Mouse (Mus musculus) R1 (cell line): ENCODE measurements around the gene Prkcz.

Experiments
- DNase-seq: peaks from one replicate; pipeline ENCODE4 v3.0.0-alpha.2; 2018; ENCODE audit warnings: low read depth, low spot score

Gene Prkcz

DNA sequence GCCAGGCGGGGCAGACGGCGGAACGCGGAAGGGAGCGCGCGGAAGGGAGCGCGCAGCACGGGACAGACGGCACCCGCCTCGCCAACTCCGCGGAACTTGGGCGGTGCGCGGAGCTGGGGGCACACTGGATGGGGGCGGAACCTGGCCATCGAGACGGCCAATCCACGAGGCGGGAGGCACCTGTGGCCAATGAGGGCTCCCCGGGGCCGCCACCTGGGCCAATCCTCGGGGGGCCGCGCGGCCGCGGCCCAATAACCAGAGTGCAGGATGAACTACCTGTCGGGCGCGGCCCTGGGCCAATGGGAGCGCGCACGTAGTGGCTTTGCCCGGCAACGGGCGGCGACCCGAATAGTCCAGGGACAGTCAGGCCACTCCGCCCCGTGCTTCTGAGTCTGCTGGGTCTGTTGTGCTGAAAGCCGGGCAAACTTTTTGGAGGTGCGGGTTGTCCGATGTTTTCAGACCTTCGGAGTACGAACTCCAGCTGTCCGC lies at the start of gene Prkcz:
Prkcz (minus strand) TSS at position 59 of the 489 bp plus-strand sequence.
- DNase-seq = peak; percentile 97

DNA sequence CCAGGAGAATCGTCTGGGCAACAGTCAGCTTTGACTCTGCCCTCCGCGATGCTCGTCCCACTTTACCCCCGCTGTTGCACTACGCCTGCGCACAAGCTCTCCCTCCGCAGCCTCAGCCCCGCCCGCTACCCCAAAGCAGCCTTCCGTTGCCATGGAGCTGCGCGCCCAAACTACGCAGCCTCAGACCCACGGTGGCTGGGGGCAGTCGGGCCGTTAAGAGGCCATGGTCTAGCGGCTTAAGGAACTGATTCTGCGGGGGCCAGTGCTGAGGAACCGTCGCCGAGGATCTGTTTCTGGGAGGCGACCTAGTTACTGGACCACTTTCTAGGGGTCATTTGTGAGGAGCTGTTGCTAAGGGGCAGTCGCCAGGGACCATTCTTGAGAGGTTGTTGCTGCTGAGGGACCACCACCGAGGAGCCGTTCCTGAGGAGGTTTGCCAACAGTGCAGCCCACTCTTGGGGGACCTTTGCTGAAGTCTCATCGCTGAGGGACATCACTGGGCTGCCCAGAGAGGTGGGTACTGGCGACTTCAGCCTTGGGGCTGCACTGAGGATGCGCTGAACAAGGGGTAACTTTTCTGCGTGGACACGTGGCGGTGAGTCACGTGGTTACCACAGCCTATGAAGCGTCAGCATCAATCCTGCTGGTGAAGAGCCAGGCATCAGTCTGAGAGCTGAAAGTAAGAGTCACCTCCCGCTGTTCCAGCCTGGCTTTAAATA lies 48.1 kb upstream of the Prkcz start, which contains the start of gene Cfap74:
Cfap74 (plus strand) TSS at position 133 of the 719 bp plus-strand sequence.
- DNase-seq = peak; percentile 93

DNA sequence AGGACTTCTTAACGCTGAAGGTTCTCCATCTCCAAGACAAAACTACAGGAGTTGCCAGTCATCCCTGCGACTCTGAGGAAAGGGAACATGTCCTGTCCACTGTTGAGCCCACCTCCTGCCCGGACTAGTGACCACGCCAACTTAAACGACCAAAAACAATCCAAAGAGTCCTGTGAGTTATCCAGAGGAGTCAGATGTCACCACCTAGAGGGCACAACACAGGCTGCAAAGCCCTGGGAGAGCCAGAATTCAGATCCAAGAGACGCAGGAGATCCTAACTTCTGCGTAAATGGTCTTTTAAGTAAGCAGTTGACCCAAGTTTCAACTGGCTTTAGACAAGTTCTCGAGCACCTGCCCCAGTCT lies 47.5 kb upstream of the Prkcz start:
- no peak for DNase-seq

DNA sequence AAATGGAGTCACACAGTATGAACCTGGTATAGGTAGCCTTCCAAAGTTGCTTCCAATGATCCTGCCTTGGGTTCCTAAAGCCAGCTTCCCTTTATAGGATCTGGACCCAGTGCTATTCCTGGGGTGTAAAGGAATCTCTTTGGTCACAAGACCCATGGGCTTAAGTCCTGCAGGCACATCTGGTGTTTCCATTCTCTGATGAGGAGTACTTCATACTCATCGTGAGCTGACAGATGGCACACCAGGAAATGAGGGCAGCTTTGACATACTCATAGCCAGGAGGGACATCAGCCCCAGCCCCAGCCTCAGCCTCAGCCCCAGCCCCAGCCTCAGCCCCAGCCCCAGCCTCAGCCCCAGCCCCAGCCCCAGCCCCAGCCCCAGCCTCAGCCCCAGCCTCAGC lies 41.3 kb upstream of the Prkcz start:
- DNase-seq = no peak

DNA sequence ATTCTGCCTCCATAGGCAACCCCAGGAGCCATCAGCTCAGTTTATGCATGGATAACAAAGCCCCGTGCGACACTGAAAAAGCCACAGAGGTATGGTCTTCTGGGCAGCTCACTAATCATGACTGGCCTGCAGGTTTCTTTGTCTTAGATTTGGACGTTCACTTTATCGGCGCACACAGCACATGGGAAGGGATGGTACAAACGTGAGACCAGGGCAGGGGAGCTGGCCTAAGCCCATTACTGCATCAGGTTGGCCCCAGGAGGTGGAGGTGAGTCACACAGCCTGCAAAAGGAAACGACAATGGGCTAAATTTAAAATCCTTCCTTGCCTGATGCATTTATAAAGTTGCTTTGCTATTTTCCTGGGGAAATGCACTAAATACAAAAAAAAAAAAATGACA lies 40.0 kb upstream of the Prkcz start:
- no peak for DNase-seq

DNA sequence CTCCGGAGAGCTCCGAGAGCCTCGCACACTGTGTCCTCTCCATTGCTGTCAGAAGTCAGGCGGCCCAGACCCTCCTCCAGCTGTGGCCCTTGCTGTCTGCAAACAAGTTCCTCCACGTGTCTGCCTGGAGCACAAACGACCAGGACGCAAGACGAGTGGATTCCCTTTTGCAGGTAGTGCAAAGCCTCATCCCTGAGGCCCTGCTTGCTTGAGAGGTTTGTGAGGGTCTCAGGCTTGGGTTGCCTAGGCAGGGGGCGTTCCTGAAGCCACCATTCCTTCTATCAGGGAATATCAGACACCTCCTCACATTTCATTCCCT lies 37.0 kb upstream of the Prkcz start:
- DNase-seq = peak; percentile 62

DNA sequence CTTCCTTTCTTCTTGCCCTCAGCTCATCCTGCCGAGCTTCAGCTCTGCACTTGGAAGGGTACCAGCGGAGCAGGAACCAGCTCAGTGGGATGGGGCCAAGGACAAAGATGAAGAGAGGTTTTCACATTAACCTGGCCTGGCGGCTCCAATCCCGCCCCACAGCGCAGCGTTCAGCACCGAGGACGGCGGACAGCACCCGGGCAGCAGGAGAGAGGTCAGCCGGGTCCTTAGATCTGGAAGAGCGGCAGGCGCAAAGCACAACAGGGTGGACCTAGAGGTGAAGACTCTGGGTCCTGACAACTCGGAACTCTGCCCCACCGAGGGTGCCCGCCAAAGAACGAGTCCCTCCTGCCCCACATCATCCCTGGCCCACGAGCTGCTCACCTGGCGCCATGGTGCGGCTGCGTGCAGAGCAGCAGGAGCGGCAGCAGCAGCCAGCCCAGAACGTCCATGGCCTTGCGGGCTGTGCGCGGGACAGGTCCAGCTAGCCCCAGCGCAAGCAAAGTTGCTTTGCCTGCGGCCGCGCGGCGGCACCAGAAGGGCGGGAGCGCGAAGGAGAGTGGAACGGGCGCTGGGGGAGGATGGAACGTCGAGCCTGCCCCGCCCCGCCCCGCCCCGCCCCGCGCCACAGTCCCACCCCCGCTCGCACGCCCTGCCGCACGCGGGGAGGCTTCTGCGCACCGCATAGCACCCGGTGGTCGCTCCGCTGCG lies 36.5 kb upstream of the Prkcz start, which contains the start of gene Gabrd:
Gabrd (minus strand) TSS at position 602 of the 711 bp plus-strand sequence.
- DNase-seq = peak; percentile 58

DNA sequence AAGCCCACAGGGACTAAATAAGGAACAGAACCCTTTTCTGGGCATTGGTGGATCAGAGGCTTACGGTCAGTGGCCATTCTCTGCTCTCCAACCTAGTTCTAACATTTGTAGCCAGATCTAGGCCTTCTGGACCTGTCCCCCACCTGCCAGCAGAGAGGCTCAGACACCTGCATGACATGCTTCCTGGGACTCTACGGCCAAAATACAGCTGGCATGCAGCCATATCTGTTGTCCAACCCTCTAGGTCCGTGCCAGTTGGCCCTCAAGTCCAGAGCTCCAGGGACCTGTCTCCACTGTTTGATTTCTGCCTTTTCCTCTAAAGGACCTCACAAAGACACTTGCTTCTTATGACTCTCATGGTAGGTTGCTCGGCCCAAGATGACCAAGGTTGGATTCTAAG lies 35.6 kb upstream of the Prkcz start:
- no peak for DNase-seq

DNA sequence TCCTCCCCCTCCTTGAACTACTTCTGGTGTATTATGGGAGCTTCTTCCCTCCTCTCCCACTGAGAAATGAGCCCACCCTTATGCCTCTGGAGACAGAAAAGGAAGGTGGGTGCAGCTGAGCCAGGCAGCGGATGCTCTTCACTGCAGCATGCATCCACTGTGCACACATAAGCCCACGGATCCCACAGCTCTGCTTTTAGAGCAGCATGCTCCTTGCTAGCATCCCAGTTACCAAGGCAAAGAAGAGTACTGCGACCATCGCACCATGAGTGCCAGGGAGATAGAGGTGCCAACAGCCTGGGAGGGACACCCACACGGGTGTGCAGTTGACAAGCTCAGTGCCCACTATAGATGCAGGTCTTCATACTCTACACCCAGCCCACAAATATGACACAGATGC lies 34.3 kb upstream of the Prkcz start:
- no peak for DNase-seq

DNA sequence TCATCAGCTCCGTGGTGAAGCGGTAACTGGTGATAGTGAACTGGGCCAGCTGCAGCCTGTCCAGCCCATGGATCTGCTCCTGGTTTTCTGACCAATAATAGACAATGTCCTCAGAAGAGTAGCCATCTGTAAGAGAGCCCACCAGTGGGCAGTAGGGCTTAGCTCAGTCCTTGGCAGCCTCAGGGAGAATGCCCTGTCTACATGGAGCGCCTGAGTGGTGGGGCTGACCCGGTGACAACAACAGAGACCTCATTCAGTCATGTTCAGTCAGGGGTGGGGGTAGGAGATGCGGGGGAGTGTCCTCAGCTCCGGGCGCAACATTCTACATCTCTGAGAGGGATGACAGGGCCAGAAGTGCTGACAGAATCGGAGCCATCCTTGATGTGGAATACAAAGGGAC lies 26.0 kb upstream of the Prkcz start:
- DNase-seq = no peak

DNA sequence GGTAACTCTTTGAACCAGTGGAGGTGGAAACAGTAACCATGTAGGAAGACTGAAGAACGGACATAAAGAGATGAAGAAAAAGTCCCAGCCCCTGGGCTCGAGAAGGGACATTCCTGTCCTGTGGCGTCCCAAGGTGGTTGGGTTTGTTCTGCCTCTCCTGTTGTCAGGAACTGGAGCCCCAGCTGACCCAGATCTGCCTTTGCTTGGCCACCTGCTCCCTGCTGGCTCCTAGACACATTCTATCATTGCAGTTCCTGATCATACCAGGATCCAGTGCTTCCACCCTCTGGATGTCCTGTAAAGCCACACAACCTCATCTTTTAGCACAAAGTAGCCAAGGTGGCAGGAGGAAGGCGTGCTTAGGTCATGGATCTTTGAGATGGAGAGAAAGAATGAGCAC lies 22.2 kb upstream of the Prkcz start:
- DNase-seq = no peak

DNA sequence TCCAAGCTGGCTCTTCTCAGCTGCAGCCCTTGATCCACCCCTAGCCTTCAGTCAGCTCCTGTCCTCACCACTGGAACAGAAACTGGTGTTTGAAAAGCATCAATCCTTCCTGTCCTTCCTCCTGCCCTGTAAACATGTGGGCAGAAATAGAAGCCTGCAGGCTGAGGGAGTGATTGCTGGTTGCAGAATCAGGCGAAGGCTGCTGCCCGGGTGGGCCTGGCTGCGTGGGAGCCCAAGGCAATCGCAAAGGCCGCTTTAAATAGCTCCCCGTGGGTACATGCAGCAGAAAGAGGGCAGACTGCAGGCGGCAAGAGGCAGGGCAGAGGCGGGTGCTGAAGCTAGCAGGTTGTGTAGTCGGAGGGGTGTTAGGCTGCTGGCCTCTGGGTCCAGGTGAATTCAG lies 21.6 kb upstream of the Prkcz start:
- DNase-seq = no peak

DNA sequence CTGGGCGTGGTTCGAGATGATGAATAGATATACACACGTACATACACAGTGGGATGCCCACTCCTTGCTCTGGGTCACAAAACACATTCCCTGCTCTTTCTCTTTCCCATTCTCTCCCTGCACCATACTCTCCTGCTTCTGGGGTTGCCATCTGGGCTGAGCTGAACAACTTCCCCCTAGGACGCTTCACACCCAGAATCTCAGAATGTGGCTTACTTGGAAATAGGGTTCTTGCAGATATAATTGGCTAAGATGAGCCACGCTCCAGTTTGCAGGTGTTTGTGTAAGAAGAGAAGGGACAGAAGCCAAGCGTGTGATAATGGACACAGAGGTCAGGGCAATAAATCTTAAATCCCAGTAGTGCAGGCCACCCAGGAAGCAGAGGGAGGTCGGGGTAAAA lies 20.8 kb upstream of the Prkcz start:
- no peak for DNase-seq

DNA sequence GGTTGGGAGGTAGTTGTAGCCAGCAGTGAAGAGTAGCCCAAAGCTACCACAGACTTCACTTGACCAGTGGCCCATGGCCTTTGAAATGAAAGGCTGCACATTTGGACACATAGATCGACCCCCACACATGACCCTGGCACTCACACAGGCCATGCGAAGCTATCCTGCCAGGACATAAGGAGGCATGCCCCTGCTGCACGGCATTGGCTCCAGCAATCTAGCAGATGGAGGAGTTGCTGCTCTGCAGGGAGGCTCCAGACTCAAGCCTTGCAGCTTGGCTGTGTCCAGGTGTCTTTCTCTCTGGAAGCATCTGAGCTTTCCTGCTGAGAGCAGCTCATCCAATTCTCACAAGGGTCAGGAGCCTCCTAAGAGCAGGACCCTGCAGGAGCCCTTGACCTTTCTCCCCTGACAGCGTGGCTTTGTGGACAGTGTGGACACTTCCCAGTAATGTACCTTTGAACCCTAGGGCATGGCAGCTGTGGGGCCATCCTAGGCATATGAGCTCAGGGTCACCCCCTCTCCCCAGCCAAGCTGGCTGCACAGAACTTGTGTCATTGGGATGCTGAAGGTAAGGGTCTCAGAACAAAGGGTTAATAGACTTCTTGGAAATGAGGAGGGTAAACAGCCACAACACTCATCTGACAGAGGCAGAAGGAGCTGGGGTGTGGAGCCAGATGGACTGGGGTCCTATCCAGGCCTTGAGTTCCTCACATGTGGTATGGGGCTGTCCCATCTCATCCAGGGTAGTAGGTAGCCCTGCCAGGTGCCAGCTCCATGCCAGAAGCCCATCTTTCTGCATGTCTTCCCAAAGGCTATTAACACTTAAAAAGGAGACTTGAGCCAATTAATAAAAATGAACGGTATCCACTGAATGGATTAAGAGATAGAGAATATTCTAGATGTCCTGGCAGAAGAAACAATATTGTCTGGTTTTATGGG lies 10.9 kb upstream of the Prkcz start:
- DNase-seq = no peak

DNA sequence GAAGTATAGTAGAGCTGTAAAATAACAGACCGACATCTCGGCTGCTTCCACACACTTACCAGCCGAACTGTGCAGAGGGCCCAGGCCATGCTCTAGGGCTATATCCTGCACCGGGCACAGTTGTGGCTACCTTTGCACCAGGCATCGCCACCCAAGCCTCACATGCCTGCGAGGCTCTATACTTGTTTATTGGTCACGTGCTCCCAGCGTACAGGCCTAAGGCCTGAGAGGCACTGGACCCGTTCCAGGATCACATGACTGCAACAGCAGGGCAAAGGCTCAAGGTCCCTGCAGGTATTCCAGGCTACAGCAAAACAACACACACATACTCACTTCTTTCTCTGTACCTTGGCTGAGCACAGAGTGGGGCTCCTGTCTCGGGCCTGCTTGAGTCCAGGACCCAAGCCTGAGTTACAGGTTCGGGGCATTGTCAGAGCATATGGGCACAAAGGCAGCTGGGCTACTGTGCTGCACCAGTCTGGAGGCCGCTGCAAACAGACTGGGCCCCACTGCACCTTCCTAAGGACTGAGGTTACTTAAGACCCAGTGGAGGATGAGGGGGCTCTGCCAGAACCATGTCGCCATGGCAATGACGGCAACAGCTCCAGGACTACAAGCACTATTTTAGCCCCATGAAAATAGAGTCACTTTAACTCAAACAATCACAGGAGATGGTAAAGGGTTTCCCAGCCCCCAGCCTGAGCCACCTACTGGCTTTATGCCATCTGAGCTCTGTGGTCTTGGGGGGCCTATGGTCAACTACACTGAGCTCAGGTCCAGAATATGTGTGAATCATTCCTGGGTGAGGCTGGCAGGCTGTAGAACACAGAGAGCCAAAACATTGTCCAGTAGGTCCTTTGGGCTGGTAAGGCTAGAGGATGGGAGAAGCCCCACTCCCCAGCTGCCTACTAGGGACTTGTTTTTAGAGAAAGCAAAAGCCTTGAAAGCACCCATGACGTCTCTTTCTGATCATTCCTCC lies 9.9 kb upstream of the Prkcz start:
- no peak for DNase-seq

DNA sequence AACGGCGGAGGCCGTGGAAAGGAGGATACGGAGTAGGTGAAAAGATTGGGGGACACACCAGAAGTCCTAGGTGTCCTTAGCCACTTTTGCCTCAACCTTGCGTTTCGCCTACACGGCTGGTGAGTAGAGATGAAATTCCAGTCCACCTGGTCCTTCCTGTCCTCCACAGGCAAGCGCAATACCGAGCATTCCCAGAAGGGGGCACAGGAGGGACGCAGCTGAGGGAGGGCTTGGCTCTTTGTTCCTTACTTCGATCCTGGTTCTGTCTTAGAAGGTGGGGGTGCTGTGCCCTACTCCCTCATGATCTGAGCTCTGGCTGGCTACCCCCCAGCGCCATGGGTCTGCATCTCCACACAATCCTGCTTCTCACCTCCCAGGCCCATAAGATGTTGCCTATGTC lies 7.5 kb upstream of the Prkcz start:
- peak; percentile 80 for DNase-seq

DNA sequence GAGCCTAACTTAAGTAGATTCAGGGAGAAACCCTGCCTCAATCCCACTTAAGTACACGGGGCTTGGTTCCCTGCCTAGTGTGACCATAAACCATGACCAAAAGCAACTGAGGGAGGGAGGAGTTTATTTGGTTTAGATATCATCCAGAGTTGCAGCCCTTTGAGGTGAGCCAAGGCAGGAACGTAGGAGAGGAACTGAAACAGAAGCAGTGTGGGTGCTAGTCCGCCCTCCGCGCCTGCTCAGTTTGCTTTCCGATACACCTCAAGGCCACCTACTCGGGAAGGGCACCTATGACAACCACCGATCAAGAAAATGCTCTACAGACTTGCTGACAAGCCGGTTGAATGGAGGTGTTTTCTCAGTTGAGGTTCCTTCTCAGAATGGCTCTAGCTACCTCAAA lies 6.6 kb upstream of the Prkcz start:
- DNase-seq = no peak

DNA sequence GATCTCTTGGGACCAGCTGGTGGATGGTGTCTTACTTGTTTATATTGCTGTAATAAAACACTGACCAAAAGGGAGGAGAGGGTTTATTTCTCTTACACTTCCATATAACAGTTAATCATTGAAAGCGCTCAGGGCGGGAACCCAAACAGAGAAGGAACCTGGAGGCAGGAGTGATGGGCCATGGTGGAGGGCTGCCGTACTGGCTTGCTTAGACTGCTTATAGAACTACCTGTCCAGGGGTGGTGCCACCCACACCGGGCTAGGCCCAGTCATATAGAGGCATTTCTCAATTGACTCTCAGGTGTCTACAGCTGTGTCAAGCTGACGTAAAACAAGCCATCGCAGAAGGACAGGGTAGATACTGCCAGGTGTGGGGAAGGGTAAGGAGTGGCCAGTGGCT lies 5.6 kb upstream of the Prkcz start:
- no peak for DNase-seq

DNA sequence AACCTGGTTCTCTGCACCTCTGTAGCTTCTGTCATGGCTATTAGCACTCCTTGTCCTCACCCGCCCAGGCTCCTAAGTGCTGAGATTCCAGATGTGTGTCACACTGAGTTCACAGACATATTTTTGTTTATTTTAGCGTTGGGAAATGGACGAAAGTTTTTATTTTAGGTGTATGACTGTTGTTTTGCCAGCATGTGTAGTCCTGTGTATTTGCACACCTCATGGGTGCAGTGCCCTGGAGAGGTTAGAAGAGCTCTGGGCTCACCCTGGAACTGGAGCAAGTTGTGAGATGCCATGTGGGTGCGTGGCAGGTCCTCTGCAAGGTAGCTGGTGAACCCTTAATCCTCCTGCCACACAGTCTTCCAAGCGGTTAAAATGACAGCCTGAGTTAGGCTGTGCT lies 1.3 kb upstream of the Prkcz start:
- DNase-seq = no peak

DNA sequence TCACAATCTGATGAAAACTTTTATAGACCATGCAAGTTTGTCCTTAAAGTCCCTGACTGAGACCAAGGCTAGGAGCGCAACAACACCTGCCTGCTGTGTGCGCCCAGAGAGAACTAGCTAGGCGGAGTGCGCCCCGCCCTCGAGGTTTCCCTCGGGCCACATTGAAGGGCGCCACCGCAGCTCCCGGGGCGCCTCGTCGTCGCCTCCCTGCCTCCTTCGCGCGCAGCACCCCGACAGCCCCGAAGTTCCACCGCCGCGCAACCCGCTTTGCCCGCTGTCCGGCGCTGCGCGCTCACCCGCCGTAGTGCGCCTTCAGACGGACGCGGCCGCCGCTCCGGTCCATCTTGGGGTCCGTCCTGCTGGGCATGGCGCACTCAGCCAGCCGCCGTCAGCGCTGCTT lies 305 bp downstream of the Prkcz start:
- peak; percentile 63 for DNase-seq
